Mouse (Mus musculus): ENCODE results near the gene Vmn1r183. TPM values are rescaled to one million over a fixed set of nuclear protein-coding genes. Genes with fewer than 3 reads are reported as not detected.
A peak's percentile ranks its signal among the peaks of the same experiment; 100 is the strongest.

The Vmn1r183 gene
- polyA plus RNA-seq, 1 experiment from 2014 or later: 0.01 TPM

- no peak overlapping the region for H3K4me3 ChIP-seq (ENCODE audit: low read length)
- no peak overlapping the region for H3K9ac ChIP-seq (ENCODE audit: low read length)
- peaks cover 35% of the 10 kb centered on the region for H3K9me3 ChIP-seq (replicated peaks; ENCODE audit: control insufficient read depth, low read length)
- H3K4me2 ChIP-seq (ENCODE audit: low read depth, low read length): no peak overlapping the region
- ATAC-seq (replicated peaks; ENCODE audit: extremely low read depth, insufficient read depth, low FRiP score): no peak
- peaks cover 6% of the 10 kb centered on the region for H3K4me1 ChIP-seq (ENCODE audit: control insufficient read depth, insufficient read depth, low read length)
- H3K27ac ChIP-seq (ENCODE audit: low read length): no peak overlapping the region
- H3K36me3 ChIP-seq (ENCODE audit: control insufficient read depth, insufficient read depth): peaks cover 33% of the 10 kb centered on the region
- WGBS: 91% methylated on average over 7 of the region's 7 CpGs
- H3K27me3 ChIP-seq (ENCODE audit: control insufficient read depth, insufficient read depth, low read length): no peaks in the 10 kb centered on the region
These were observed 57.8 kb downstream of the Vmn1r183 start for GRCm38 (mm10) chr7:24110839-24111238.

DNA sequence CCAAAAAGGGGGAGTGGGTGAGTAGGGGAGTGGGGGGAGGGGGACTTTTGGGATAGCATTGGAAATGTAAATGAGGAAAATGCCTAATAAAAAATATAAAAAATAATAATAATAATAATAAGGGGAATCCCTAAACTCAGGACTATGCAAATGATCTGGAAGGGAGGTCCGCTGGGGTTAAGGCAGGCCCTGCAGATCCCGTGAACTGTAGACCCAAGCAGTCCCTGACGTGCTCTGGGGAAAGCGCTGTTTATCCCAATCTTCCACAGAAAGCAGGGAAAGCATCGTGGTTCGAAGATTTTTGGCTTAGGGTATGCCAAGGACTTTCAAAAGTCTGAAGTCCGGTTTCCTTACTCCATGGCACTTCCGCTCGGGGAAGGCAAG lies 58.7 kb downstream of the Vmn1r183 start:
- H3K9me3 ChIP-seq (replicated peaks; ENCODE audit: control insufficient read depth, low read length): peaks cover 26% of the 10 kb centered on the region
- WGBS: 7% methylated on average over 9 of the region's 9 CpGs
- peak overlapping the region; percentile 73 for H3K4me3 ChIP-seq (ENCODE audit: low read length)
- peak overlapping the region; percentile 95 for H3K4me2 ChIP-seq (ENCODE audit: low read depth, low read length)
- no peaks in the 10 kb centered on the region for H3K27me3 ChIP-seq (ENCODE audit: control insufficient read depth, insufficient read depth, low read length)
- peak overlapping the region; percentile 86 for H3K9ac ChIP-seq (ENCODE audit: low read length)
- peaks cover 23% of the 10 kb centered on the region for H3K36me3 ChIP-seq (ENCODE audit: control insufficient read depth, insufficient read depth)
- H3K4me1 ChIP-seq (ENCODE audit: control insufficient read depth, insufficient read depth, low read length): peaks cover 6% of the 10 kb centered on the region
- peak overlapping the region; percentile 70 for H3K27ac ChIP-seq (ENCODE audit: low read length)
- ATAC-seq (replicated peaks; ENCODE audit: extremely low read depth, insufficient read depth, low FRiP score): peak; percentile 13; the same call in 1 of the 2 replicates

- peak; percentile 95 for ATAC-seq (replicated peaks; ENCODE audit: extremely low read depth, insufficient read depth, low FRiP score)
- H3K9ac ChIP-seq (ENCODE audit: low read length): peak within 1 kb of the TSS; percentile 86
- WGBS: 1% methylated on average over 23 of the region's 23 CpGs
These were observed 59.3 kb downstream of the Vmn1r183 start, which contains the start of gene Zfp112 for GRCm38 (mm10) chr7:24112156-24112856. TSS of gene Zfp112 (plus strand) at chr7:24112314.

DNA sequence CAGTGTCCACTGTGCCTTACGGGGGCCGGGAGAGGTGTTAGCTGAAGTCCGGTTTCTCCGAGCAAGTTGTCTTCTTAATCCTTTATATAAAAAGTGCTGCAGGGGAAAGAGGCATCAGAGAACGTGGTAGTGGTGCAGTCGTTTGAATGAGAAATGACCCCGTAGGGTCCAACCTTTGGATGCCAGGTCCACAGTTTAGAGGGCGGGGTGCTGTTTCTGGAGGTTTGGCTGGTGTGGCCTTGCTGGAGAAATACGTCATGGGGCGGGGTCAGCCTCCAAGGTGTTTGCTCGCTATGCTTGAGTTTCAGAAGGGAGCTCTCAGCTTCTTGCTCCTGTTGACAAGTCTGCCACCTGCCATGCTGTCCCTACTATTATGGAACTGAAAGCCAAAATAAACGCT lies 59.9 kb downstream of the Vmn1r183 start:
- Histone ChIP-seq H3K27me3 (ENCODE audit: control insufficient read depth, insufficient read depth, low read length) (no peaks in the 10 kb centered on the region), H3K4me1 (ENCODE audit: control insufficient read depth, insufficient read depth, low read length) (peaks cover 6% of the 10 kb centered on the region), H3K4me3 (ENCODE audit: low read length) (peak overlapping the region; percentile 73), H3K4me2 (ENCODE audit: low read depth, low read length) (peak overlapping the region; percentile 95), H3K9me3 (replicated peaks; ENCODE audit: control insufficient read depth, low read length) (peaks cover 14% of the 10 kb centered on the region), H3K36me3 (ENCODE audit: control insufficient read depth, insufficient read depth) (peaks cover 11% of the 10 kb centered on the region), H3K9ac (ENCODE audit: low read length) (peak overlapping the region; percentile 86), H3K27ac (ENCODE audit: low read length) (peak overlapping the region; percentile 81)
- WGBS: 19% methylated on average over 12 of the region's 12 CpGs
- ATAC-seq (replicated peaks; ENCODE audit: extremely low read depth, insufficient read depth, low FRiP score): no peak

More at GRCm38 (mm10) chr7:24112156-24112856, 59.3 kb downstream of the Vmn1r183 start, which contains the start of gene Zfp112:
- Histone ChIP-seq H3K36me3 (ENCODE audit: control insufficient read depth, insufficient read depth) (peaks cover 18% of the 10 kb centered on the region), H3K4me1 (ENCODE audit: control insufficient read depth, insufficient read depth, low read length) (peaks cover 6% of the 10 kb centered on the region), H3K9me3 (replicated peaks; ENCODE audit: control insufficient read depth, low read length) (peaks cover 20% of the 10 kb centered on the region), H3K4me2 (ENCODE audit: low read depth, low read length) (peak within 1 kb of the TSS; percentile 95), H3K27ac (ENCODE audit: low read length) (peak within 1 kb of the TSS; percentile 81), H3K4me3 (ENCODE audit: low read length) (peak within 1 kb of the TSS; percentile 73), H3K27me3 (ENCODE audit: control insufficient read depth, insufficient read depth, low read length) (no peaks in the 10 kb centered on the region)

Other genes starting within 250 kb of the Vmn1r183 start
- gene Vmn1r175, start 242.6 kb upstream of the Vmn1r183 start, polyA plus RNA-seq (2015; fragmentation: Nextera tagmentation; extraction: Ambion mirVana): not detected in 2 replicates
- gene Vmn1r176, start 215.9 kb upstream of the Vmn1r183 start, polyA plus RNA-seq (2015; fragmentation: Nextera tagmentation; extraction: Ambion mirVana): not detected in 2 replicates
- gene Vmn1r177, start 186.8 kb upstream of the Vmn1r183 start, polyA plus RNA-seq (2015; fragmentation: Nextera tagmentation; extraction: Ambion mirVana): not detected in 2 replicates
- not detected in 2 replicates for gene Vmn1r178, start 161.2 kb upstream of the Vmn1r183 start, polyA plus RNA-seq (2015; fragmentation: Nextera tagmentation; extraction: Ambion mirVana)
- not detected in 2 replicates for gene Vmn1r179, start 126.3 kb upstream of the Vmn1r183 start, polyA plus RNA-seq (2015; fragmentation: Nextera tagmentation; extraction: Ambion mirVana)
- gene Vmn1r180, start 102.6 kb upstream of the Vmn1r183 start, polyA plus RNA-seq (2015; fragmentation: Nextera tagmentation; extraction: Ambion mirVana): not detected in 2 replicates
- gene Vmn1r181, start 78.6 kb upstream of the Vmn1r183 start, polyA plus RNA-seq (2015; fragmentation: Nextera tagmentation; extraction: Ambion mirVana): not detected in 2 replicates
- not detected in 2 replicates for gene V1rd19, start 51.6 kb upstream of the Vmn1r183 start, polyA plus RNA-seq (2015; fragmentation: Nextera tagmentation; extraction: Ambion mirVana)
- 13.2 and 14.1 TPM in 2 replicates for gene Zfp180, start 28.7 kb downstream of the Vmn1r183 start, polyA plus RNA-seq (2015; fragmentation: Nextera tagmentation; extraction: Ambion mirVana)
- gene Zfp112, start 59.1 kb downstream of the Vmn1r183 start, polyA plus RNA-seq (2015; fragmentation: Nextera tagmentation; extraction: Ambion mirVana): 5.2 and 6.0 TPM in 2 replicates
- 8.7 and 9.4 TPM in 2 replicates for gene Zfp235, start 80.9 kb downstream of the Vmn1r183 start, polyA plus RNA-seq (2015; fragmentation: Nextera tagmentation; extraction: Ambion mirVana)
- 2.1 and 3.3 TPM in 2 replicates for gene Zfp114, start 121.8 kb downstream of the Vmn1r183 start, polyA plus RNA-seq (2015; fragmentation: Nextera tagmentation; extraction: Ambion mirVana)
- gene Zfp111, start 158.2 kb downstream of the Vmn1r183 start, polyA plus RNA-seq (2015; fragmentation: Nextera tagmentation; extraction: Ambion mirVana): 5.6 and 7.1 TPM in 2 replicates
- gene Zfp109, start 184.3 kb downstream of the Vmn1r183 start, polyA plus RNA-seq (2015; fragmentation: Nextera tagmentation; extraction: Ambion mirVana): 3.6 TPM in 2 replicates
- gene Zfp108, start 201.5 kb downstream of the Vmn1r183 start, polyA plus RNA-seq (2015; fragmentation: Nextera tagmentation; extraction: Ambion mirVana): 2.1 and 2.7 TPM in 2 replicates
- gene Zfp93, start 217.2 kb downstream of the Vmn1r183 start, polyA plus RNA-seq (2015; fragmentation: Nextera tagmentation; extraction: Ambion mirVana): 5.8 and 6.7 TPM in 2 replicates
- gene Zfp61, start 248.0 kb downstream of the Vmn1r183 start, polyA plus RNA-seq (2015; fragmentation: Nextera tagmentation; extraction: Ambion mirVana): 16.6 and 16.8 TPM in 2 replicates

Data from heart, embryonic 16.5 days (tissue).